Mouse (Mus musculus) forebrain, embryonic 11.5 days (tissue): Measurements from ENCODE around the gene Pdzd2. TPM values are rescaled to one million over a fixed set of nuclear protein-coding genes. Genes with fewer than 3 reads are reported as not detected.

ENCODE experiments used
- ATAC-seq: fragments of 200-750 bp; cut with Nextera tagmentation; replicated peaks from 2 replicates; pipeline ENCODE4 v1.8.0; 2017; ENCODE audit warnings: moderate TSS enrichment; ENCODE audit not compliant: low FRiP score
- DNase-seq: peaks from one replicate; pipeline ENCODE4 v3.0.0-alpha.2; 2017; ENCODE audit warnings: low spot score
- H3K27ac ChIP-seq: fragments of 300-500 bp; sonication (generic); 2 replicates; pipeline ENCODE4 v1.5.1; 2014; ENCODE audit warnings: low read depth, low read length
- H3K27me3 ChIP-seq: fragments of 300-500 bp; sonication (generic); 2 replicates; pipeline ENCODE4 v1.6.1; 2014; ENCODE audit warnings: mild to moderate bottlenecking, low read length, mixed read lengths; ENCODE audit not compliant: control insufficient read depth, insufficient read depth
- H3K36me3 ChIP-seq: fragments of 300-500 bp; sonication (generic); 2 replicates; pipeline ENCODE4 v1.6.1; 2014; ENCODE audit warnings: mild to moderate bottlenecking, low read length, moderate library complexity, mixed read lengths; ENCODE audit not compliant: control insufficient read depth, insufficient read depth
- H3K4me1 ChIP-seq: fragments of 300-500 bp; sonication (generic); replicated peaks from 2 replicates; pipeline ENCODE4 v1.6.1; 2014; ENCODE audit warnings: low read length, mixed read lengths; ENCODE audit not compliant: control insufficient read depth, insufficient read depth
- H3K4me2 ChIP-seq: fragments of 300-500 bp; sonication (generic); 2 replicates; pipeline ENCODE4 v1.6.1; 2014; ENCODE audit warnings: low read depth, mild to moderate bottlenecking, low read length, moderate library complexity, mixed read lengths; ENCODE audit not compliant: severe bottlenecking
- H3K4me3 ChIP-seq: fragments of 300-500 bp; sonication (generic); 2 replicates; pipeline ENCODE4 v1.5.1; 2014; ENCODE audit warnings: low read depth, low read length
- H3K9ac ChIP-seq: fragments of 300-500 bp; sonication (generic); 2 replicates; pipeline ENCODE4 v1.6.1; 2014; ENCODE audit warnings: low read length
- H3K9me3 ChIP-seq: fragments of 300-500 bp; sonication (generic); 2 replicates; pipeline ENCODE4 v1.6.1; 2016; ENCODE audit warnings: low read length, mixed read lengths; ENCODE audit not compliant: control insufficient read depth
- WGBS: fragments of 180-500 bp; shearing (Covaris S2); extraction: QIAGEN DNeasy Blood & Tissue Kit; methylation state at CpG from one replicate; pipeline ENCODE4 v1.1.7; 2014; 5-methylcytosine and 5-hydroxymethylcytosine counted together
- polyA plus RNA-seq: library from polyadenylated mRNA; unstranded; fragments of >200 nt; fragmentation: Nextera tagmentation; extraction: Ambion mirVana; gene quantifications from 2 replicates; pipeline ENCODE4 v1.2.1, GENCODE M21; 2014

Gene Pdzd2
- polyA plus RNA-seq, 1 experiment from 2014 or later: 6.0 TPM

GRCm38 (mm10) chr15:12532568-12532967, 207.2 kb downstream of the Pdzd2 start:
- no peak overlapping the region for H3K9ac ChIP-seq
- no peaks in the 10 kb centered on the region for H3K27me3 ChIP-seq
- H3K9me3 ChIP-seq: no peaks in the 10 kb centered on the region
- no peak overlapping the region for H3K4me2 ChIP-seq
- H3K36me3 ChIP-seq: no peaks in the 10 kb centered on the region
- H3K4me3 ChIP-seq: no peak overlapping the region
- no peak overlapping the region for H3K27ac ChIP-seq
- WGBS: 91% methylated on average over 4 of the region's 4 CpGs
- ATAC-seq (no peak), DNase-seq (no peak)
- H3K4me1 ChIP-seq: no peaks in the 10 kb centered on the region

DNA sequence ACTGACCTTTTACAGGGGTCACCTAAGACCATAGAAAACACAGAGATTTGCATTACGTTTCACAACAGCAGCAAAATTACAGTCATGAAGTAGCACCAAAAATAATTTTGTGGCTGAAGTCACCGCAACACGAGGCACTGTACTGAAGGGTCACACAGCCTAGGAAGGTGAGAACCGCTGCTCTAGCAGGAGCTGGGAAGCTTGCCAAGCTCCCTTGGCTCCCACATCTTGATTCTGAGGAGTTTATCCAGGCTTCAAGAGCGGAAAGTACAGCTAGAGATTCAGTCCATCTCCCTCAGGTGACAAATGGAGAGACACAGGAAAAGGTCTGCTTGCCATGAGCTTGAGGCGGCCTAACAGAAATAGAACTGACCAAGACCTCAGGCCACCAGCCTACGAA, 216.9 kb downstream of the Pdzd2 start:
- Histone ChIP-seq H3K27me3 (no peaks in the 10 kb centered on the region), H3K9me3 (no peaks in the 10 kb centered on the region), H3K9ac (no peak overlapping the region), H3K36me3 (no peaks in the 10 kb centered on the region), H3K27ac (no peak overlapping the region), H3K4me2 (no peak overlapping the region), H3K4me3 (no peak overlapping the region), H3K4me1 (peaks cover 2% of the 10 kb centered on the region; the same call in 1 of the 2 replicates)
- ATAC-seq (no peak), DNase-seq (no peak)
- WGBS: 84% methylated on average over 7 of the region's 7 CpGs

DNA sequence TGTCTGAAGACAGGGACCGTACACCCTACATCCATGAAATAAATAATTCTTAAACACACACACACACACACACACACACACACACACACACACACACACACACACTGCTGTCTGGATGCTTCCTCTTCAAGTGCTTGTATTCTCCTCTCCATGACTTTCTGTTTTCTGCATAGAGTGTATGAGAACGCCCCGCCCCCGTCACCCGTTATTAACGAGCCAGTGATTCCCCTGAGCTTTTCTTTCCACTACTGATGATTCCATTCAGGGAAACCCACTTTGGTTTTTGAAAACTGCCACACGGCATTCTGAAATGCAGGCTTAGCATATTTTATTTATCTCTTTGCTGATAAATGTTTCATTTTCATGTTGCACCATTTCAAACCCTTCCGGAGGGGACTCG, 219.4 kb downstream of the Pdzd2 start:
- Histone ChIP-seq H3K27me3 (no peaks in the 10 kb centered on the region), H3K27ac (no peak overlapping the region), H3K4me2 (no peak overlapping the region), H3K4me3 (no peak overlapping the region), H3K4me1 (peaks cover 2% of the 10 kb centered on the region; the same call in 1 of the 2 replicates), H3K9ac (no peak overlapping the region), H3K9me3 (no peaks in the 10 kb centered on the region), H3K36me3 (no peaks in the 10 kb centered on the region)
- DNase-seq: no peak
- 77% methylated on average over 9 of the region's 9 CpGs for WGBS
- no peak for ATAC-seq

DNA sequence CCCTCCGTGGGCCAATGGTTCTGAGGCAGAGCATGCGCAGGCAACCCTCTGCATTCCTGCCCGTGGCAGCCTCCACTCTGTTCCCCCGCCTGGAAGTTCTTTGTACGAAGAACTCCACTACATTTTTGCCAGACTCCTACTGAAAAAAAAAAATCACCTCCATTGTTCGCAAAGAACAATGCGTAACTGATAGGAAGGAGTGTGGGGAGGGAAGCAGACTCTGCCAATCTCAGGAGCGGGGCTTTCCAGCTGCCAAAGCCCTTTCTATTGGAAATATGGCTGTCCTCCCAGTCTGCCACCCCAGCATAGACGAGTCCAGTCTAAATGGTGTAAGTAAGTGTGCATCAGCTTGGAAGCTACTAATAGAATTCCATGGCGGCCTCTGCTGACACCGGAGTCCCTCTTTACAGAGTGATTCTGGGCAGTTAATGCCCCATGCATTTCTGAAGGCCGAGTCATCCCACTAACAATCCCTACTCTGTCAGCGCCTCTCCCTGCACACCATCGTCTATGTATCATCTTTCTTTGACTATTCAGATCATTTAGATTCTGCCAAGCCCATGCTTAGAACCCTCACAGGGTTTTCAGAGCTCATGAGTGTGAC, 221.3 kb downstream of the Pdzd2 start:
- Histone ChIP-seq H3K27ac (no peak overlapping the region), H3K9me3 (no peaks in the 10 kb centered on the region), H3K4me2 (no peak overlapping the region), H3K27me3 (no peaks in the 10 kb centered on the region), H3K4me1 (peaks cover 2% of the 10 kb centered on the region; the same call in 1 of the 2 replicates), H3K9ac (no peak overlapping the region), H3K36me3 (no peaks in the 10 kb centered on the region), H3K4me3 (no peak overlapping the region)
- 65% methylated on average over 14 of the region's 14 CpGs for WGBS
- ATAC-seq: no peak
- no peak for DNase-seq

DNA sequence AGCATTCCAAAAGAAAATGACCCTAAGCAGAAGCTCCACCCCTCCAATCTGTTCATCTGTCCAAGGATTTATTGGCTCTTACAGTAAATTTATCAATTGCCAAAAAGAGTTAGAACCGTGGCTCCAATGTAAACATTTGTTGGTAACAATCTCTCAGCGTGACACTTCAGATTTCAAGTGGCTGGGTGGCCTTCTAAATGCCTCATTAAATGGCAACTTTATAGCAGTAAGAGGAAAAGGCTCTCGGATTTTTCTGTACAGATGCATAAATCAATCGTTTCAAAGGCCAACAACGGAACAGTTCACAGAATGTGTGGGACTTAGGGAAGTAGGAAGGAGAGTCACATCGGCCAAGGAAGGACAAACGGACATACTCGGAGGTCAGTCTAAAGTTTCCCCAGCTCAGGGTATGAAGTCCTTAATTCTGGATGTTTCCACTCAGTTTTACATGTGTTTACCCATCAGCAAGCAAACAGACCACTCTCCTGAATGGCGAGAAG, 222.4 kb downstream of the Pdzd2 start:
- Histone ChIP-seq H3K27me3 (no peaks in the 10 kb centered on the region), H3K4me3 (no peak overlapping the region), H3K9ac (no peak overlapping the region), H3K36me3 (no peaks in the 10 kb centered on the region), H3K4me1 (peaks cover 2% of the 10 kb centered on the region; the same call in 1 of the 2 replicates), H3K27ac (no peak overlapping the region), H3K4me2 (no peak overlapping the region), H3K9me3 (no peaks in the 10 kb centered on the region)
- ATAC-seq: no peak
- WGBS: 87% methylated on average over 9 of the region's 9 CpGs
- no peak for DNase-seq

DNA sequence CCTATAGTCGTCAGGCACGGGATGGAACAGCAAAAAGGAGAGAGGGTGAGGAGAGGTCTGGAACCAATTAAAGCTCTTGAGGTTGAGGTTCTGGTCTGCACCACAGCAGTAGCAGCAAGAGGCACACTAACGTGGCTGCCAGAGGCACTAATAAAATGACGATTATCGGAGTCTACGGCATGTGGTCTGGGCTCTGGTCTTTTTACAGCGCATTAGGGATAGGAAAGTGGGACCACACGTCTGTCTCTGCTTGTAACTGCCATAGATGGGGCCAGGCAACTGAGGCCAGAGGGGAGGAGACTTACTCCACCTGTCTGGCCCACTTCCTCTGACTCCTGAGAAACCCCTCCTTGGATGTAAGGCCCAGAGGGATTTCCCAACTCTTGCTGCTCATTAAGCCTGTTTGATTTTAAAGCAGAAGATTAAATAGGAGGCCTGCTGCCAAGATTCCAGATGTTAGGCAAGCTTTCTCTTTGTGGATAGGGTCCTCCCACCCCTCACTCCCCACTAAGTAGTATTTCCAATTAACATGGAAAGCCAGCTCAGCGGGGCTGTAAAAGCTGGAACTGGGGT, 224.4 kb downstream of the Pdzd2 start:
- DNase-seq: no peak
- ATAC-seq: no peak
- no peaks in the 10 kb centered on the region for H3K36me3 ChIP-seq

GRCm38 (mm10) chr15:12513526-12513925, 226.2 kb downstream of the Pdzd2 start:
- no peak overlapping the region for H3K4me3 ChIP-seq
- H3K4me1 ChIP-seq: peaks cover 2% of the 10 kb centered on the region; the same call in 1 of the 2 replicates

More for the DNA sequence above, 224.4 kb downstream of the Pdzd2 start:
- Histone ChIP-seq H3K27me3 (no peaks in the 10 kb centered on the region), H3K4me3 (no peak overlapping the region), H3K4me2 (no peak overlapping the region), H3K9ac (no peak overlapping the region), H3K9me3 (no peaks in the 10 kb centered on the region), H3K27ac (no peak overlapping the region), H3K4me1 (peaks cover 2% of the 10 kb centered on the region; the same call in 1 of the 2 replicates)
- WGBS: 66% methylated on average over 9 of the region's 9 CpGs

GRCm38 (mm10) chr15:12508765-12509377, 230.9 kb downstream of the Pdzd2 start:
- ATAC-seq (no peak), DNase-seq (no peak)
- H3K27ac ChIP-seq: no peak overlapping the region
- H3K4me2 ChIP-seq: no peak overlapping the region
- H3K4me1 ChIP-seq: no peaks in the 10 kb centered on the region; the same call in 1 of the 2 replicates
- no peak overlapping the region for H3K9ac ChIP-seq
- no peaks in the 10 kb centered on the region for H3K9me3 ChIP-seq
- no peaks in the 10 kb centered on the region for H3K27me3 ChIP-seq
- no peak overlapping the region for H3K4me3 ChIP-seq
- 87% methylated on average over 10 of the region's 10 CpGs for WGBS
- H3K36me3 ChIP-seq: no peaks in the 10 kb centered on the region

More at GRCm38 (mm10) chr15:12513526-12513925, 226.2 kb downstream of the Pdzd2 start:
- no peak overlapping the region for H3K27ac ChIP-seq
- H3K36me3 ChIP-seq: no peaks in the 10 kb centered on the region
- ATAC-seq: no peak
- no peaks in the 10 kb centered on the region for H3K9me3 ChIP-seq
- DNase-seq: no peak
- H3K4me2 ChIP-seq: no peak overlapping the region
- 85% methylated on average over 9 of the region's 9 CpGs for WGBS
- no peak overlapping the region for H3K9ac ChIP-seq
- no peaks in the 10 kb centered on the region for H3K27me3 ChIP-seq
